8 mouse cellular contexts compared by ENCODE assay signal in genomic region chrX:167381583-167382046, GRCm38 (mm10). TPM values are rescaled to one million over a fixed set of nuclear protein-coding genes. Genes with fewer than 3 reads are reported as not detected.
DNase-seq lines count a peak whose midpoint lies in the region; ATAC-seq and TF ChIP-seq lines count a peak whose summit lies in the region.

No protein-coding gene starts in this region.

- peak; percentile 4 to 8 for DNase-seq in layer of hippocampus, postnatal 36 days
- no peak for DNase-seq in layer of hippocampus, postnatal 25 days (ENCODE audit: extremely low spot score in 1 of 2, low spot score in 1 of 2)
- peak; percentile 23 for DNase-seq in ZHBTc4 (ENCODE audit: low read depth, low spot score)
- no peak for DNase-seq in forebrain, postnatal 0 days
- DNase-seq in kidney, postnatal 25 days = peak; percentile 26 to 57
- DNase-seq in mesoderm, embryonic 11.5 days (ENCODE audit: low read depth, low spot score) = peak; percentile 5
- DNase-seq in natural killer cell, adult 2 months (ENCODE audit: low spot score in 2 of 2) = no peak
- DNase-seq in left cerebral cortex, postnatal 10 days (ENCODE audit: extremely low spot score in 1 of 2, low spot score in 2 of 2) = no peak

- no peak overlapping the region for H3K27ac ChIP-seq in forebrain, postnatal 0 days (ENCODE audit: low read depth, low read length)

- intact Hi-C loops in left cerebral cortex, postnatal 10 days (cut with DNase I) = no loop called here

- no peaks in the 10 kb centered on the region for H3K27me3 ChIP-seq in forebrain, postnatal 0 days (ENCODE audit: insufficient read depth, low read length)

- H3K4me2 ChIP-seq in forebrain, postnatal 0 days (ENCODE audit: low read depth) = peak overlapping the region; percentile 69

- H3K4me1 ChIP-seq in forebrain, postnatal 0 days (ENCODE audit: insufficient read depth) = no peaks in the 10 kb centered on the region

- no peaks in the 10 kb centered on the region for H3K36me3 ChIP-seq in forebrain, postnatal 0 days (ENCODE audit: insufficient read depth)

- TF ChIP-seq CTCF in forebrain, postnatal 0 days (IDR thresholded peaks at IDR 0.05; ENCODE audit: low read depth) = no peak

- no peak for ATAC-seq in forebrain, postnatal 0 days

- no peaks in the 10 kb centered on the region for H3K9me3 ChIP-seq in forebrain, postnatal 0 days (ENCODE audit: low read length)

- H3K9ac ChIP-seq in forebrain, postnatal 0 days = peak overlapping the region; percentile 49; the same call in 1 of the 2 replicates

- peak overlapping the region; percentile 50 for H3K4me3 ChIP-seq in forebrain, postnatal 0 days (ENCODE audit: low read depth, low read length)

- 29% methylated on average over 18 of the region's 18 CpGs for WGBS in forebrain, postnatal 0 days

RNA-seq across cellular contexts. Expression of gene Prps2, which starts 0.9 kb away (rescaled TPM):
- total RNA-seq in layer of hippocampus, postnatal 36 days (2021) = 10 to 100 TPM; 20.7 to 23.7 TPM
- 10 to 100 TPM; 20.1 to 25.0 TPM for total RNA-seq in layer of hippocampus, postnatal 25 days (2021)
- total RNA-seq in forebrain, postnatal 0 days (2014; rRNA removed) = 11.5 and 13.5 TPM in 2 replicates
- polyA plus RNA-seq in forebrain, postnatal 0 days (2015; fragmentation: Nextera tagmentation; extraction: Ambion mirVana) = 8.6 and 11.7 TPM in 2 replicates
- total RNA-seq in left cerebral cortex, postnatal 10 days (2021) = 10 to 100 TPM; 23.7 to 26.1 TPM

RNA-seq across cellular contexts. Expression of gene Tlr7, which starts 51.3 kb away (rescaled TPM):
- 1 to 10 TPM; 3.1 to 4.4 TPM for total RNA-seq in layer of hippocampus, postnatal 36 days (2021)
- total RNA-seq in layer of hippocampus, postnatal 25 days (2021) = 1 to 10 TPM; 3.0 to 4.2 TPM
- 1.2 and 1.9 TPM in 2 replicates for total RNA-seq in forebrain, postnatal 0 days (2014; rRNA removed)
- polyA plus RNA-seq in forebrain, postnatal 0 days (2015; fragmentation: Nextera tagmentation; extraction: Ambion mirVana) = 1.2 TPM in 2 replicates
- 1 to 10 TPM; 2.5 to 3.3 TPM for total RNA-seq in left cerebral cortex, postnatal 10 days (2021)

Comparison
In these comparisons a context has a peak if more than half of its experiments do, and no peak if none do; other contexts are left out.
1. DNase-seq: peak in layer of hippocampus, postnatal 36 days (2 of 2), ZHBTc4 (single experiment), kidney, postnatal 25 days (2 of 2) and mesoderm, embryonic 11.5 days (single experiment); none in layer of hippocampus, postnatal 25 days (0 of 2), forebrain, postnatal 0 days (single experiment), natural killer cell, adult 2 months (0 of 2) and left cerebral cortex, postnatal 10 days (0 of 2).